Mouse (Mus musculus) midbrain, embryonic 11.5 days (tissue): ENCODE results near the gene Soga3. TPM values are rescaled to one million over a fixed set of nuclear protein-coding genes. Genes with fewer than 3 reads are reported as not detected.
A peak's percentile ranks its signal among the peaks of the same experiment; 100 is the strongest.

Experiments used
- ATAC-seq: fragments of 200-750 bp; cut with Nextera tagmentation; 2 replicates; pipeline ENCODE4 v1.8.0; 2017; ENCODE audit warnings: moderate TSS enrichment, moderate library complexity; ENCODE audit not compliant: low FRiP score
- DNase-seq: peaks from one replicate; pipeline ENCODE4 v3.0.0; 2015; ENCODE audit warnings: low spot score; ENCODE audit errors: missing footprints
- H3K27ac ChIP-seq: fragments of 300-500 bp; sonication (generic); 2 replicates; pipeline ENCODE4 v1.5.1; 2014; ENCODE audit warnings: low read depth, low read length
- H3K27me3 ChIP-seq: fragments of 300-500 bp; sonication (generic); 2 replicates; pipeline ENCODE4 v1.6.1; 2014; ENCODE audit warnings: mild to moderate bottlenecking, low read length, moderate library complexity, mixed read lengths; ENCODE audit not compliant: control insufficient read depth, insufficient read depth
- H3K36me3 ChIP-seq: fragments of 300-500 bp; sonication (generic); 2 replicates; pipeline ENCODE4 v1.6.1; 2014; ENCODE audit warnings: mild to moderate bottlenecking, low read length, moderate library complexity, mixed read lengths; ENCODE audit not compliant: control insufficient read depth, insufficient read depth
- H3K4me1 ChIP-seq: fragments of 300-500 bp; sonication (generic); 2 replicates; pipeline ENCODE4 v1.6.1; 2014; ENCODE audit warnings: low read length; ENCODE audit not compliant: control insufficient read depth, insufficient read depth
- H3K4me2 ChIP-seq: fragments of 300-500 bp; sonication (generic); 2 replicates; pipeline ENCODE4 v1.6.1; 2014; ENCODE audit warnings: mild to moderate bottlenecking, moderate library complexity
- H3K4me3 ChIP-seq: fragments of 300-500 bp; sonication (generic); 2 replicates; pipeline ENCODE4 v1.5.1; 2014; ENCODE audit warnings: low read depth, low read length
- H3K9ac ChIP-seq: fragments of 300-500 bp; sonication (generic); 2 replicates; pipeline ENCODE4 v1.6.1; 2014; ENCODE audit warnings: low read length
- H3K9me3 ChIP-seq: fragments of 300-500 bp; sonication (generic); 2 replicates; pipeline ENCODE4 v1.6.1; 2016; ENCODE audit warnings: low read length; ENCODE audit not compliant: control insufficient read depth
- WGBS: fragments of 180-500 bp; shearing (Covaris S2); extraction: QIAGEN DNeasy Blood & Tissue Kit; methylation state at CpG from one replicate; pipeline ENCODE4 v1.1.7; 2014; 5-methylcytosine and 5-hydroxymethylcytosine counted together
- polyA plus RNA-seq: library from polyadenylated mRNA; unstranded; fragments of >200 nt; fragmentation: Nextera tagmentation; extraction: Ambion mirVana; gene quantifications from 2 replicates; pipeline ENCODE4 v1.2.1, GENCODE M21; 2014

Gene Soga3
- polyA plus RNA-seq, 1 experiment from 2014 or later, result 35.0 TPM

- WGBS, result 93% methylated on average over 7 of the region's 7 CpGs
- Histone ChIP-seq H3K4me2 (no peak within 1 kb of the TSS), H3K9me3 (no peaks in the 10 kb centered on the region), H3K9ac (no peak within 1 kb of the TSS), H3K36me3 (peaks cover 22% of the 10 kb centered on the region), H3K4me1 (no peaks in the 10 kb centered on the region), H3K27me3 (no peaks in the 10 kb centered on the region), H3K4me3 (no peak within 1 kb of the TSS), H3K27ac (no peak within 1 kb of the TSS)
- no peak for DNase-seq
- no peak for ATAC-seq
Measured at GRCm38 (mm10) chr10:29198642-29199041, 55.0 kb downstream of the Soga3 start, which contains the start of gene Gm49353. Gm49353 (plus strand) TSS chr10:29198954.

DNA sequence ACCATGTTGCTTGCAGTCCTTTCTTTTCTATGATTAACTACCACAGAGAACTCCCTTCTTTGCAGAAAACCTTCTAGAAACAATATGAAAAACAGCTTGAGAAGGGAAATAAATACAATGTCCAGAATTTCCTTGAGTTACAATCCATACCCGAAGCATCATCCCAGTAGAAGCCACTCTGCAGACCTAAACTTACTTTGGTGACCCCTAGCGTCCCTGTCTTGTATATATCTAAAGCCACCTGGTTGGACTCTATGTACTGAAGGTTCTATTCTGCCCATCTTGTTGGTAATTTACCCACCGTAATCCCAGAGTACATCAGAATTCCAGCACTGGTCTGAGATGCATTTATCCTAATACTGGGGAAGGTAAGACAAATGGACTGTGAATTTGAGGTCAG lies 56.2 kb downstream of the Soga3 start:
- H3K36me3 ChIP-seq, result peaks cover 22% of the 10 kb centered on the region
- no peaks in the 10 kb centered on the region for H3K9me3 ChIP-seq
- H3K27ac ChIP-seq, result no peak overlapping the region
- no peak overlapping the region for H3K4me3 ChIP-seq
- H3K27me3 ChIP-seq, result no peaks in the 10 kb centered on the region
- ATAC-seq (no peak), DNase-seq (no peak)
- 81% methylated on average over 3 of the region's 3 CpGs for WGBS
- H3K9ac ChIP-seq, result no peak overlapping the region
- H3K4me2 ChIP-seq, result no peak overlapping the region
- H3K4me1 ChIP-seq, result no peaks in the 10 kb centered on the region

DNA sequence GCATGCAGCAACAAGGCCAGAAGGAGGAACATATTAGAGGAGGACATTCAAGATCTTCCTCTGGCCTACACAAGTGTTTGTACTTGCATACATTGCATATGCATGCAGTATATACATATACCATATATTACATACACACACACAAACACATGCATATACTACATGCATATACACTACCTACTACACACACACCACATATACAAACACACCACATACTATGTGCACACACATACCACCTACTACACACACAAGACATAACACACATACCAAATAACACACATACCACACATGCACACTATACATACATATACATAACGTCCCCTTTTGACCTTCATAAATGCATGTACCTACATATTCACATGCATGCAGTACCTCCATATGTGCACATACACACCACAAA lies 57.0 kb downstream of the Soga3 start:
- WGBS, result 92% methylated on average over 1 of the region's 1 CpGs
- Histone ChIP-seq H3K9me3 (no peaks in the 10 kb centered on the region), H3K27me3 (no peaks in the 10 kb centered on the region), H3K9ac (no peak overlapping the region), H3K36me3 (peaks cover 21% of the 10 kb centered on the region), H3K4me3 (no peak overlapping the region), H3K4me2 (no peak overlapping the region), H3K4me1 (no peaks in the 10 kb centered on the region), H3K27ac (no peak overlapping the region)
- DNase-seq, result no peak
- no peak for ATAC-seq

- ATAC-seq (peak; percentile 56), DNase-seq (peak; percentile 92)
- Histone ChIP-seq H3K4me3 (no peak overlapping the region), H3K27me3 (no peaks in the 10 kb centered on the region), H3K27ac (no peak overlapping the region), H3K9me3 (no peaks in the 10 kb centered on the region), H3K4me1 (peaks cover 5% of the 10 kb centered on the region), H3K36me3 (no peaks in the 10 kb centered on the region), H3K4me2 (no peak overlapping the region), H3K9ac (no peak overlapping the region)
Measured at GRCm38 (mm10) chr10:29206730-29207129, 63.1 kb downstream of the Soga3 start.

DNA sequence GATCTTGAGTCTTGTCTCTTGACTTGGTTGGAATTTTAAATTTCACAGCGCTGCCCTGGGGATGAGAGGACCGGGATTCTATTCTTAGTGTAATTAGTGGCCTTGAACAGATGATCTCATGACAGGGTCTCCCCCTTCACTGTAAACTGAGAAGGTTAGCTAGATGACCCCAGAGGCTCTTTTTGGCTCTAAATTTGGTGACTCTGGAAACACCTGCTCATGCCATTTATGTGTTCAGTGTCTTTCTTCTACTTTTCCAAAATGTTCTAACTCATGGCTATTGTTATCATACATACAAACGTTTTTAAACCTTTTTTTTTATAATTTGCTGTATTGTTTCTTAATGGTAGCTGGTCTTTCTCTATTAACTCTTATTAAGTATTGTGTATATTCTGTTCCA lies 65.1 kb downstream of the Soga3 start:
- no peak for ATAC-seq
- Histone ChIP-seq H3K36me3 (no peaks in the 10 kb centered on the region), H3K4me1 (peaks cover 5% of the 10 kb centered on the region), H3K4me2 (no peak overlapping the region), H3K27ac (no peak overlapping the region), H3K4me3 (no peak overlapping the region), H3K9ac (no peak overlapping the region), H3K27me3 (no peaks in the 10 kb centered on the region), H3K9me3 (no peaks in the 10 kb centered on the region)
- WGBS, result 58% methylated on average over 3 of the region's 3 CpGs
- DNase-seq, result no peak

DNA sequence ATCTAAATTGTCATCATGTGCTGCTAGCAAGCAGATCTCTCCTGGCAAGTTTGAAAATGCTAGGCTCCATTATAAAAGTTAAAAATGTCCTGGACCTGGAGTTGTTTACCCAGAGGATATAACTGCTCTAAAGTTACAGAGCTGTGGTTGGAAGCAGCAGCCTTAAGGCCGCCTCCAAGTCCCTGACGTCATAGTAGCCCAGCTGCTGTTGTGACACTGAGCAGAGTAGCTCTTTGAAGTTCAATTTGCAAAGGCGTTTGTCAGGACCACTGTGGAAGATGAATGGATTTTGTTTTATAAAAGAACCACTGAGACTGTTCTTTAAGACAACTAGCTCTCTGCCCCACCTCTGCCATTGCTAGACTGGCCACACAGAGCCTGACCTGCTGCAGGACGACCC lies 67.8 kb downstream of the Soga3 start, which contains the start of gene 9330159F19Rik:
Gene 9330159F19Rik (plus strand): TSS at position 154 of the 400 bp plus-strand sequence.
- WGBS, result 12% methylated on average over 4 of the region's 4 CpGs
- no peaks in the 10 kb centered on the region for H3K27me3 ChIP-seq
- H3K9ac ChIP-seq, result no peak within 1 kb of the TSS
- no peak within 1 kb of the TSS for H3K27ac ChIP-seq
- no peaks in the 10 kb centered on the region for H3K36me3 ChIP-seq
- peak; percentile 89 for ATAC-seq
- peak; percentile 90 for DNase-seq
- no peak within 1 kb of the TSS for H3K4me3 ChIP-seq
- no peaks in the 10 kb centered on the region for H3K9me3 ChIP-seq
- H3K4me1 ChIP-seq, result peaks cover 5% of the 10 kb centered on the region
- no peak within 1 kb of the TSS for H3K4me2 ChIP-seq

DNA sequence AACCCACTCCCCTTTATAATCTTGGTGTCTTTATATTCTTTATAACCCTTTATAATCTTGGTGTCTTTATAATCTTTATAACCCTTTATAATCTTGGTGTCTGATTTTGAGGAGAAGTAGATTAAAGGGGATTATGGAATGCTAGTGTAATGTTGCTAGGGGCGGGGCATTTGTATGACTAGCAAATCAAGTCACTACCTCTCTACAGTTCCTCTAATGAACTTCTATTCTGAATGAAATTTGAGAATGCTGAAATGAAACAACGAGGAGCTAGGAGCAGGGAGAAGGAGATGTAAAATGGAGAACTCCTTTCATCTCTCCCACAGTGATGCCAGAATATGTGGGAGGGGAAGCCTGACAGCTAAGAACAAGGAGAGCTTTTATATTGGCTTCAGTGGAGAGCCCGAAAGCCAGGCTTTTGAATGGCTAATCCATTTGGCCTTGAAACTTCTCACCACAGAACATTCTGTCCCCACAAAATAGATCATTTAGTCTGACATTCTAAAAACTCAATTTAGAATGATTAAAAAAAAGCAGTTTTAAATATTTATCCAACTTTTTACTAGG lies 70.0 kb downstream of the Soga3 start:
- H3K36me3 ChIP-seq, result no peaks in the 10 kb centered on the region
- H3K9ac ChIP-seq, result no peak overlapping the region
- H3K4me3 ChIP-seq, result no peak overlapping the region
- DNase-seq (no peak), ATAC-seq (0 out of 2 replicates have a peak, but pooled peaks have one; percentile 8)
- H3K27me3 ChIP-seq, result no peaks in the 10 kb centered on the region
- H3K9me3 ChIP-seq, result no peaks in the 10 kb centered on the region
- H3K27ac ChIP-seq, result no peak overlapping the region
- WGBS, result 37% methylated on average over 3 of the region's 3 CpGs
- no peak overlapping the region for H3K4me2 ChIP-seq
- peaks cover 5% of the 10 kb centered on the region for H3K4me1 ChIP-seq

GRCm38 (mm10) chr10:29216957-29217356 lies 73.3 kb downstream of the Soga3 start:
- WGBS, result 98% methylated on average over 1 of the region's 1 CpGs
- H3K4me3 ChIP-seq, result no peak overlapping the region
- peaks cover 2% of the 10 kb centered on the region; the same call in 1 of the 2 replicates for H3K4me1 ChIP-seq
- H3K9me3 ChIP-seq, result no peaks in the 10 kb centered on the region
- no peak overlapping the region for H3K4me2 ChIP-seq
- H3K27ac ChIP-seq, result no peak overlapping the region
- H3K9ac ChIP-seq, result no peak overlapping the region
- DNase-seq (no peak), ATAC-seq (peak; percentile 28)
- no peaks in the 10 kb centered on the region for H3K27me3 ChIP-seq
- H3K36me3 ChIP-seq, result no peaks in the 10 kb centered on the region

DNA sequence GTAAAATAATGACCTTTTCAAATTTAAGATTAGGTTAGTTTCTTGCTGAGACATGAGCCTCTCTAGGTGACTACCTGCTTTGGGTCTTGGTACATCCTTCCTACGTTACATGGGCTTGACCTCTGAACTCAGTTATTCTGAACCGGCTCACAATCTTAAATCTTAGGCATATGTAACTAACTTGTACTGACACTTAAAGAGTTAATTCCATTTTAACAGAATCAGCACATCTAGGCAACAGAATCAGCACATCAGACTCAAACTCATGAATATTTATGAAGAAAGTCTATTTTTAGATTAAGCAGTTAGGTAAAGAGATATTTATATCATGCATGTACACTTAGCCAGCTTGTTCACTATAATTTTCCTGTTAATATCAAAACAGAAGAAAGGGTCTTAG lies 73.8 kb downstream of the Soga3 start:
- DNase-seq (no peak), ATAC-seq (peak; percentile 47)
- Histone ChIP-seq H3K4me3 (no peak overlapping the region), H3K27ac (no peak overlapping the region), H3K36me3 (no peaks in the 10 kb centered on the region), H3K4me2 (no peak overlapping the region), H3K4me1 (peaks cover 2% of the 10 kb centered on the region; the same call in 1 of the 2 replicates), H3K27me3 (no peaks in the 10 kb centered on the region), H3K9ac (no peak overlapping the region), H3K9me3 (no peaks in the 10 kb centered on the region)
- 33% methylated on average over 2 of the region's 2 CpGs for WGBS
